Mouse (Mus musculus) small intestine, adult 2 months (tissue): ENCODE results near the gene Smpd4.

Experiments
- CTCF ChIP-seq: fragments of 200-500 bp; IDR thresholded peaks from 2 replicates; pipeline ENCODE4 v1.5.1; 2012; ENCODE audit warnings: low read depth, mild to moderate bottlenecking, control low read depth, inconsistent platforms, low read length, moderate library complexity, mixed read lengths; ENCODE audit not compliant: insufficient replicate concordance, insufficient read length; ENCODE audit errors: extremely low read depth
- POLR2A ChIP-seq: fragments of 200-500 bp; IDR thresholded peaks from 2 replicates; pipeline ENCODE4 v1.6.1; 2012; ENCODE audit warnings: low read depth, mild to moderate bottlenecking, control low read depth, inconsistent platforms, low read length, moderate library complexity

DNA sequence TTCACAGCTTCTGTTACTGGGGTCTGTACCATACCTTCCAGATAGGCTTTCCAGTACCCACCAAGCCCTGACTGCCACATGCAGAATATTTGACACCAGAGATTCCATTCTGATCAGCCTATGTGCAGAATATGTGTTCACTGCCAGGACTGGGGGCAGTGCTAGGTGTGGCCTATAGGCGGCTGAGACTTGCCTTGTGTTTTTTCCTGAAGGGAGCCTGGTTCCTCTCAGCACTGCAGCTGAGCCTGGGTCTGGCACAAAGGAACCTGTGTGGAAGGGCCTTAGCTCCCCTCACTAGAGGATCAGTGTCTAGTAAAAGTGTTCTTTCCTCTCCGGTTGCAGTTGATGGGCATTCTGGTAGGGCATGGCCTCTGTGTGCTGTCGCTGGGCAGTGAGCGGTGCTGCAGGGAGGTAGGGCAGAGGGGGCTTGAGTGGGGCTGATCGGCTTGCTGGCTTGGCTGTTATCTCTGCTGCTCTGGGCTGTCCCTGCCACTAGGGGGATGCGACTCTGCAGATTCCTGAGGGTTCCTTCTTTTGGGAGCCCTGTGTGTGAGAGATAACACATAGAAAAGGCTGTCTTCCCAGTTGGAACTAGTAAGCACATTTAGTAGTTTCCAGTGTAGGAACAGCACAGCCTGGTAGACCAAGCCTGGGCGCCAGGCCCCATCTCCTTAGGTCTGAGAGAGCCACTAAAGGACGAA is 14.5 kb downstream of the Smpd4 start:
- TF ChIP-seq CTCF (0 out of 2 replicates have a peak, but pooled peaks have one; percentile 0), POLR2A (no peak)
